Mouse (Mus musculus) liver, embryonic 16.5 days (tissue): ENCODE measurements around the gene Kcnj1. TPM values are rescaled to one million over a fixed set of nuclear protein-coding genes. Genes with fewer than 3 reads are reported as not detected.

Experiments used
- ATAC-seq: fragments of 200-750 bp; cut with Nextera tagmentation; 2 replicates; pipeline ENCODE4 v1.8.0; 2017; ENCODE audit warnings: low read depth, mild to moderate bottlenecking, moderate number of reproducible peaks, moderate library complexity
- H3K27ac ChIP-seq: fragments of 300-500 bp; sonication (generic); 2 replicates; pipeline ENCODE4 v1.5.1; 2014; ENCODE audit warnings: mild to moderate bottlenecking, low read length
- H3K27me3 ChIP-seq: fragments of 300-500 bp; sonication (generic); 2 replicates; pipeline ENCODE4 v1.6.1; 2014; ENCODE audit warnings: low read depth, low read length, mixed read lengths; ENCODE audit not compliant: control insufficient read depth, insufficient read depth
- H3K36me3 ChIP-seq: fragments of 300-500 bp; sonication (generic); 2 replicates; pipeline ENCODE4 v1.6.1; 2014; ENCODE audit warnings: mild to moderate bottlenecking; ENCODE audit not compliant: control insufficient read depth, insufficient read depth
- H3K4me1 ChIP-seq: fragments of 300-500 bp; sonication (generic); 2 replicates; pipeline ENCODE4 v1.6.1; 2014; ENCODE audit warnings: low read depth, low read length, mixed read lengths; ENCODE audit not compliant: control insufficient read depth
- H3K4me2 ChIP-seq: fragments of 300-500 bp; sonication (generic); 2 replicates; pipeline ENCODE4 v1.6.1; 2014; ENCODE audit warnings: low read depth, low read length, mixed read lengths
- H3K4me3 ChIP-seq: fragments of 300-500 bp; sonication (generic); 2 replicates; pipeline ENCODE4 v1.5.1; 2014; ENCODE audit warnings: low read depth, mild to moderate bottlenecking, low read length
- H3K9ac ChIP-seq: fragments of 300-500 bp; sonication (generic); 2 replicates; pipeline ENCODE4 v1.6.1; 2014; ENCODE audit warnings: low read depth, low read length
- H3K9me3 ChIP-seq: fragments of 300-500 bp; sonication (generic); replicated peaks from 2 replicates; pipeline ENCODE4 v1.6.1; 2016; ENCODE audit warnings: low read length; ENCODE audit not compliant: control insufficient read depth
- WGBS: fragments of 180-500 bp; shearing (Covaris S2); extraction: QIAGEN DNeasy Blood & Tissue Kit; methylation state at CpG from one replicate; pipeline ENCODE4 v1.1.7; 2014; ENCODE audit not compliant: insufficient replicate concordance; 5-methylcytosine and 5-hydroxymethylcytosine counted together
- polyA plus RNA-seq: library from polyadenylated mRNA; unstranded; fragments of >200 nt; fragmentation: Nextera tagmentation; extraction: Ambion mirVana; gene quantifications from 2 replicates; pipeline ENCODE4 v1.2.1, GENCODE M21; 2015

The Kcnj1 gene
- not detected in 2 replicates for polyA plus RNA-seq

DNA sequence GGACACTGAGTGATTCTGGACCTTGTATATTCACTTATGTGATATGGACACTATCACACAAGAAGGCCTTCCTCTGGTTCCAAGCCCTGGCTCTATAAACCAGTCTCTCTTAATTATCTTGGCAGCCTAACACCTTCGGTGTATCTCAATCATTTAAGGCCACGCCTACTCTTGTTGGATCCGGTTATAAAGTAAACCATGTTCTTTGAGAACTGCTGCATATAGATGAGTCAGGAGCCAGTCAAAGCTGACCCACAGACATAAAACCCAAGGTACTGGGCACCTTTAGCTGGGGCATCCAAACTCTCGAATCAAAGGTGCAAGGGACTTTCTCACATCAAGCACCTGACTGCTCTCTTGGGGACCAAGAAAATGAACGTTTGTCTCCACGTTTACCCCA lies at the start of gene Kcnj1:
TSS of gene Kcnj1 (plus strand) at position 292 of the 400 bp plus-strand sequence.
- H3K9me3 ChIP-seq, result no peaks in the 10 kb centered on the region
- H3K4me1 ChIP-seq, result no peaks in the 10 kb centered on the region
- 60% methylated on average over 6 of the region's 6 CpGs for WGBS
- ATAC-seq, result no peak
- H3K9ac ChIP-seq, result no peak within 1 kb of the TSS
- no peaks in the 10 kb centered on the region for H3K27me3 ChIP-seq
- H3K27ac ChIP-seq, result no peak within 1 kb of the TSS
- H3K4me3 ChIP-seq, result no peak within 1 kb of the TSS
- no peak within 1 kb of the TSS for H3K4me2 ChIP-seq
- no peaks in the 10 kb centered on the region for H3K36me3 ChIP-seq

DNA sequence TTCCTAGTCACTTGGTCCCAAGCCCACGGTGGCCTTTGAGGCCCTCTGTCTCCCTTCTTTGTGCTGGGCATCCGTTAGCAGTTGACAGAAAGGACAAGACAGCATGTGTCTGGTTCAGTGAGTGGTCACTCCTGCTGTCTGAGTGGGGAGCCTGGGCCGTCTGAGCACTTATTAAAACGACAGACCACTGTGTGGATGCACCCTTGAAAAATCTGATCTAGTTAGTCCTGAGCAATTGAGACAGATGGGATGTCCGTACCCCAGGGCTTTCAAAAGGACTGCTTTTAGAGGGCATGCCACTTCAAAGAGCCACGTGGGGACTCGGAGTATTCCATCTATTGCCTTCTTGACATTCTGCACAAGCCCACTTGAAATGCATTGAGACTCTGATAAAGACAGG lies 48.7 kb upstream of the Kcnj1 start:
- no peaks in the 10 kb centered on the region for H3K36me3 ChIP-seq
- ATAC-seq, result no peak

GRCm38 (mm10) chr9:32328777-32329176 lies 43.5 kb upstream of the Kcnj1 start:
- no peaks in the 10 kb centered on the region for H3K9me3 ChIP-seq
- no peaks in the 10 kb centered on the region for H3K27me3 ChIP-seq
- H3K4me1 ChIP-seq, result no peaks in the 10 kb centered on the region; the same call in 1 of the 2 replicates
- no peaks in the 10 kb centered on the region for H3K36me3 ChIP-seq
- ATAC-seq, result peak; percentile 56
- H3K4me2 ChIP-seq, result no peak overlapping the region
- no peak overlapping the region for H3K27ac ChIP-seq
- H3K4me3 ChIP-seq, result no peak overlapping the region
- whole genome bisulfite sequencing, result 30% methylated on average over 4 of the region's 4 CpGs
- H3K9ac ChIP-seq, result no peak overlapping the region

More for the DNA sequence above, 48.7 kb upstream of the Kcnj1 start:
- H3K4me1 ChIP-seq, result no peaks in the 10 kb centered on the region; the same call in 1 of the 2 replicates
- H3K27ac ChIP-seq, result no peak overlapping the region
- H3K9me3 ChIP-seq, result no peaks in the 10 kb centered on the region
- no peaks in the 10 kb centered on the region for H3K27me3 ChIP-seq
- no peak overlapping the region for H3K4me2 ChIP-seq
- H3K4me3 ChIP-seq, result no peak overlapping the region
- H3K9ac ChIP-seq, result no peak overlapping the region
- 50% methylated on average over 7 of the region's 7 CpGs for WGBS

DNA sequence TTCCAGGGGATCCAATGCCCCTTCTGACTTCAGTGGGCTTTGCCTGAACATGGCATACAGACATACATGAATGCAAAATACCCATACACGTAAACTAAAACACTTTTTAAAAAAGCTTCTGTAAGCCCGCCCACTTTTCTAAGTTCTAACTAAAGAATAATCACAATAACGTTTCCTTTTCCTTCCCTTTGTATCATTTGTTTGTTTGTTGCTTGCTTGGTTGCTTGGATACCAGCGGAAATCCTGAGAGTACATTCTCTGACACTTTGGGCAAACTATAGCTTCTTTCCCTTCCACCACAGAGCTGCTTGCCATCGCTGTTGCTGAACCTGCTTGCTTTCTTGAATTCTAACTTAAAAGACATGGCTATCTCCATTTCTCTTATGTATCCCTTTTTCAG lies 41.1 kb upstream of the Kcnj1 start:
- ATAC-seq, result no peak
- no peaks in the 10 kb centered on the region for H3K36me3 ChIP-seq
- no peak overlapping the region for H3K9ac ChIP-seq
- H3K4me1 ChIP-seq, result no peaks in the 10 kb centered on the region; the same call in 1 of the 2 replicates
- no peaks in the 10 kb centered on the region for H3K27me3 ChIP-seq
- H3K4me3 ChIP-seq, result no peak overlapping the region
- 58% methylated on average over 5 of the region's 5 CpGs for WGBS
- H3K4me2 ChIP-seq, result no peak overlapping the region
- H3K9me3 ChIP-seq, result no peaks in the 10 kb centered on the region
- H3K27ac ChIP-seq, result no peak overlapping the region

DNA sequence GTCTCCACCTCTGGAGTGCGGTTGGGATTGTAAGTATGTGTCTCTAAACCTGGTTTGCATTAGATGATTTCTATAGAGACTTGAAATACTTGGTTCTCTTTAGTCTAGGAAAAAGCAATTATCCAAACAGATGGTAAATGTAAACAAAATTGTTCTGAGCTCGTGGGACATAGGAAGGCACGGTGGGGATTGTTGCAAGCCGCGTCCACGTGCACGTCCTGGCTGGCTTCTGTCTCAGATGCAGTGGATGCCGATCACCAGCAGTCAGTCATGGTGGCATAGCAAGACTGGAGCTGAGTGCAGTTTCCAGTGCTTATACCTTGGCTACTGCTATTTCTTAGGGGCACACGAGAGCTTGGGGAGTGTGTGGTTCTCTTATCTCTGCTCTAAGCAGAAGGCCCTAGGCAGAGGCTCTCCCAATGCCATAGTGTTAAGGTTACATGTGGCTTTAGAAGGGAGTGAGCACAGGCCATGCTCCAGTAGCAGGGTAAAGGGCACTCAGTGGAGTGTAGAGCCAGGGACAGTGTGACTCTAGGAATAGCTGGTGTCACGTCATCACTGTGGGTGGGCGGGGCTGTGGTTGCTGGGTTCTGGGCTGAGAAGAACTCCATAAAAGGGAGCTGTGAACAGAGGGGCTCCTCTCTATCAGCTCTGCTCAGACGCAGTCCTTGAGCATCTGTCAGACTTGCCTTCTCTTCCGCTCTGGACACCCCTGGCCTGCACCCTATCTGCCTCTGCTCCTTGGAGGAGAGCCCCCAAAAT lies 36.7 kb upstream of the Kcnj1 start:
- Histone ChIP-seq H3K27me3 (no peaks in the 10 kb centered on the region), H3K9me3 (no peaks in the 10 kb centered on the region), H3K27ac (no peak overlapping the region), H3K4me2 (no peak overlapping the region), H3K4me3 (no peak overlapping the region), H3K4me1 (peaks cover 2% of the 10 kb centered on the region), H3K36me3 (no peaks in the 10 kb centered on the region), H3K9ac (no peak overlapping the region)
- 54% methylated on average over 13 of the region's 13 CpGs for WGBS
- ATAC-seq, result peak; percentile 54

DNA sequence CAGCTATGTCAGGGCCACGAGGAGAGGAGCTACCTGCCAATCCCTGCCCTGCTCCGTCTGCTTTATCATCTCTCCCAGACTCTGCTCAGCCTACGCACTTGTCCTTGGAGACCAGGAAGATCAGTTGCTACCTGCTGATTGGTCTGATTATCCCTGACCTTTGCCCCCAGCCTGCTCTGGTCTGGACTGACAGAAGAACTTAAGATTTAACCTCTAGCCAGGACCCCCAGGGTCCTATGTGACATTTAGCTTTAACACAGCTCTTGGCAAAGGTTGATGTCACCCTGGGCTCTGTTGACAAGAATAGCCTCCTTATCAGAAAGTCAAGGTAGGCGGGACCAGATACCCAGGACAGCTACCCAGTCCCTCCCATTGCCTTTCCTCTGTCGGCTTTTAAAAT lies 31.5 kb upstream of the Kcnj1 start:
- WGBS, result 10% methylated on average over 5 of the region's 5 CpGs
- Histone ChIP-seq H3K4me1 (peaks cover 10% of the 10 kb centered on the region), H3K9ac (no peak overlapping the region), H3K27me3 (peaks cover 25% of the 10 kb centered on the region), H3K36me3 (no peaks in the 10 kb centered on the region), H3K27ac (no peak overlapping the region), H3K9me3 (no peaks in the 10 kb centered on the region), H3K4me2 (no peak overlapping the region), H3K4me3 (no peak overlapping the region)
- ATAC-seq, result 0 out of 2 replicates have a peak, but pooled peaks have one; percentile 45

GRCm38 (mm10) chr9:32342929-32343328 lies 29.4 kb upstream of the Kcnj1 start:
- peaks cover 10% of the 10 kb centered on the region for H3K4me1 ChIP-seq
- H3K9ac ChIP-seq, result no peak overlapping the region
- H3K4me2 ChIP-seq, result no peak overlapping the region
- WGBS, result 23% methylated on average over 8 of the region's 8 CpGs
- no peak for ATAC-seq
- no peak overlapping the region for H3K27ac ChIP-seq
- peaks cover 25% of the 10 kb centered on the region for H3K27me3 ChIP-seq
- no peak overlapping the region for H3K4me3 ChIP-seq
- no peaks in the 10 kb centered on the region for H3K9me3 ChIP-seq
- H3K36me3 ChIP-seq, result no peaks in the 10 kb centered on the region

GRCm38 (mm10) chr9:32344051-32344450 lies 28.2 kb upstream of the Kcnj1 start, which contains the start of gene Kcnj5:
Gene Kcnj5, minus strand, starts transcription at chr9:32344350.
- Histone ChIP-seq H3K4me3 (peak within 1 kb of the TSS; percentile 37), H3K4me1 (peaks cover 10% of the 10 kb centered on the region), H3K9me3 (no peaks in the 10 kb centered on the region), H3K27ac (no peak within 1 kb of the TSS), H3K9ac (peak within 1 kb of the TSS; percentile 17; the same call in 1 of the 2 replicates), H3K4me2 (peak within 1 kb of the TSS; percentile 46), H3K27me3 (peaks cover 25% of the 10 kb centered on the region), H3K36me3 (no peaks in the 10 kb centered on the region)
- 1% methylated on average over 20 of the region's 20 CpGs for WGBS
- ATAC-seq, result peak; percentile 39; the same call in 1 of the 2 replicates

DNA sequence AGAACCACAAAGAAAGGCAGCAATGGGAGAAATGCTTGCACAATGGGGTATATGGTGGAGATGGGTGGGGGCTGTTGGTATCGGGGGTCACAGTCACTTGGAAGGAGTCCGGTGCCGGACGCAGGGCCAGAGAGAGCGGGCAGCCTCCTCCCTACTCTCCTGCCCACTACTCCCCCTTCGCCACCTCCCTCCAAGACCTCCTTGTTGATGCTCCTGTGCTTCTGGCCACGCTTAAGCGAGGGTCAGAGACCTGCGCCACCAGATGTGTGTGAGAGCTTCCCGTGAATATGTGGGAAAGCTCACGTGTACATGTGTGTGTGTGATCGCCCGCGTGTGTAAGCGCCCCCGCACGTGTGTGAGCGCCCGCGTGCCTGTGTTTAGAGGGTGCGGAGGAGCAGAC lies 27.8 kb upstream of the Kcnj1 start:
- Histone ChIP-seq H3K27me3 (peaks cover 25% of the 10 kb centered on the region), H3K36me3 (no peaks in the 10 kb centered on the region), H3K4me1 (peaks cover 10% of the 10 kb centered on the region), H3K4me3 (peak overlapping the region; percentile 37), H3K4me2 (peak overlapping the region; percentile 46), H3K9me3 (no peaks in the 10 kb centered on the region), H3K9ac (no peak overlapping the region), H3K27ac (no peak overlapping the region)
- 9% methylated on average over 21 of the region's 21 CpGs for WGBS
- no peak for ATAC-seq
